Mouse (Mus musculus) brown adipose tissue, adult 24 weeks (tissue): ENCODE results near the gene Olfr378. TPM values are rescaled to one million over a fixed set of nuclear protein-coding genes. Genes with fewer than 3 reads are reported as not detected.

Experiments used
- H3K27ac ChIP-seq: fragments of 200-500 bp; replicated peaks from 2 replicates; pipeline ENCODE4 v1.5.1; 2012; ENCODE audit warnings: low read depth, mild to moderate bottlenecking, low read length
- H3K4me1 ChIP-seq: fragments of 200-500 bp; 2 replicates; pipeline ENCODE4 v1.6.1; 2012; ENCODE audit warnings: low read length, mixed read lengths; ENCODE audit not compliant: control insufficient read depth, insufficient read depth, insufficient read length
- H3K4me3 ChIP-seq: fragments of 200-500 bp; 2 replicates; pipeline ENCODE4 v1.5.1; 2012; ENCODE audit warnings: low read depth, mild to moderate bottlenecking, low read length, moderate library complexity; ENCODE audit not compliant: insufficient read depth
- polyA plus RNA-seq: library from polyadenylated mRNA; stranded (reverse); fragments of >200 nt; gene quantifications from 2 replicates; pipeline ENCODE4 v1.2.4, GENCODE M21; 2012; ENCODE audit not compliant: missing spikeins, insufficient read depth, insufficient read length

Gene Olfr378
- not detected in 2 replicates for polyA plus RNA-seq

DNA sequence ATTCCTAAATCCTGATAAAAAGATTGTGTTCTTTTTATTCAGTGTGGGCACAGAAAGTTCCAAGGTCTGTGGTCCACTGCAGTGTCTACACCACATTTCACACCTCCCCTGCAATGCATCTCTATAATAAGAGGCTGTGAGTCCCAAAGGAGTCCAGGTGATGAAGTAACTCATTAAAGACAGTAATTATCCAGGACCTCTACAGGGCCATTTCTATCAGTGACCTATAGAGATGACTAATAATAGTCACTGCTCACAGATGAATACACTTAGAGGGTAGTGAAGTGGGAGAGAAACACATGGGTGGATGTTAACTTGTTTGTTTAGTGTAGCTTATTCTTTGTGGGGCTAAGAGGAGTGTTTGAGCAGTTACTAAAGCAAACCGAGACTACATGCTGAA is at the start of gene Olfr378:
TSS of gene Olfr378 (minus strand) at position 101 of the 400 bp plus-strand sequence.
- H3K27ac ChIP-seq: no peak within 1 kb of the TSS
- H3K4me3 ChIP-seq: no peak within 1 kb of the TSS
- no peaks in the 10 kb centered on the region for H3K4me1 ChIP-seq

DNA sequence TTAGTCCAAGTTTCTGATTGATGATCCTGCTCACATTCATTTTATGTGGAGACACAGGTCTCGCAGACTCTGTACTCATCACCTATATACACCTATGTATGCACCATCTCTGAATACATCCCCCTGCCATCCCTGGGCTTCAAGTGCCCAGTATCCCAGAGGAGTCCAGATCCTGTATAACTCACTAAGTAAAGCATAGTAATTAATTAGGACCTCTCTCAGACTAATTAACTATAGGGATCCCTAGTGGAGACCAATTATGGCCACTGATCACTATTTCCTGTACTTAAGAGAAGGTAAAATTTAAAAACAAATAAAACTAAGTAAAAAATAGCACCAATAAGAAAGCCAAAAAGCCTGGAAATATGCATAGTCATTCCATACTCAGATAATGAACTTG is 29.1 kb upstream of the Olfr378 start, which contains the start of gene Olfr380:
TSS of gene Olfr380 (minus strand) at position 101 of the 400 bp plus-strand sequence.
- Histone ChIP-seq H3K4me3 (no peak within 1 kb of the TSS), H3K4me1 (no peaks in the 10 kb centered on the region), H3K27ac (no peak within 1 kb of the TSS)

DNA sequence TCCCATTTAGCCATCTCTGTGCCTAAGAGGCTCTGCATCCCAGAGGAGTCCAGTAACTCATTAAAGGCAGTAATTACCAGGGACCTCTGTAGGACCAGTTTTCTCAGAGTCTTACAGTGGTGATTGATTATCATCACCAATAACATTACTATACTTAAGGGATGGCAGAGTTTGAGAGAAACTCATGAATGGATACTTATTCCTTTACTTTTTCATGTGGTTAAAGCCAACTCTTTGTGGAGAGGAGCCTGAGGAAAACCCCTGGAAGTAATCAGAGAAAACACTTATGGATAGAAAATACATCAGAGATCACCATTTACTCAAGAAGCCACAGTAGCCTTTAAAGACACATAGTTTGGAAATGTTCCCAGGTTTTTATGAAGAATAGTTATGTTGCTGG is 28.8 kb downstream of the Olfr378 start, which contains the start of gene Olfr1:
TSS of gene Olfr1 (minus strand) at position 101 of the 400 bp plus-strand sequence.
- Histone ChIP-seq H3K4me3 (no peak within 1 kb of the TSS), H3K27ac (no peak within 1 kb of the TSS)

DNA sequence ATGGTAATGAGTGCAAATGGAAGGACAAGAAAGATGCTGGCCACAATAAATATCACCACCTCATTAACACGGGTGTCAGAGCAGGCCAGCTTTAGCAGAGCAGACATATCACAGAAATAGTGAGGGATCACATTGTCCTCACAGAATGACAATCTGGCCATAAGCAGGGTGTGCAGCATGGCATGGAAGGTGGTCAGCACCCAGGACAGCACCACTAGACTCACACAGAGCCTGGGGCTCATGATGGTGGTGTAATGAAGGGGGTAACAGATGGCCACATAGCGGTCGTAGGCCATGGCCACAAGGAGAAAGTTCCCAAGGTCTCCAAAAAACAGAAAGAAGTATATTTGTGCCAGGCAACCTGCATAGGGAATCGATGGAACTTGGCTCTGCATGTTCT is 32.9 kb downstream of the Olfr378 start:
- no peak overlapping the region for H3K4me3 ChIP-seq
- no peaks in the 10 kb centered on the region for H3K4me1 ChIP-seq
- no peak overlapping the region for H3K27ac ChIP-seq

More for the DNA sequence above, 28.8 kb downstream of the Olfr378 start, which contains the start of gene Olfr1:
- H3K4me1 ChIP-seq: no peaks in the 10 kb centered on the region

Other genes with a start within 250 kb of the Olfr378 start
- 8.8 TPM in 2 replicates for gene Ctns, start 229.4 kb downstream of the Olfr378 start, polyA plus RNA-seq
- 8.2 and 9.1 TPM in 2 replicates for gene Shpk, start 229.0 kb downstream of the Olfr378 start, polyA plus RNA-seq
- 0.33 and 0.75 TPM in 2 replicates for gene Trpv1, start 194.2 kb downstream of the Olfr378 start, polyA plus RNA-seq
- gene Trpv3, start 161.1 kb downstream of the Olfr378 start, polyA plus RNA-seq: not detected in 2 replicates
- 163 and 192 TPM in 2 replicates for gene Aspa, start 98.9 kb downstream of the Olfr378 start, polyA plus RNA-seq
- 0.48 TPM in 1 of 2 replicates, not detected in the other for gene Gm49340, start 98.7 kb downstream of the Olfr378 start, polyA plus RNA-seq
- gene Spata22, start 98.7 kb downstream of the Olfr378 start, polyA plus RNA-seq: 8.6 and 10.5 TPM in 2 replicates
- gene Olfr20, start 77.7 kb downstream of the Olfr378 start, polyA plus RNA-seq: not detected in 2 replicates
- not detected in 2 replicates for gene Olfr376, start 57.2 kb downstream of the Olfr378 start, polyA plus RNA-seq
- not detected in 2 replicates for gene Olfr1, start 28.9 kb downstream of the Olfr378 start, polyA plus RNA-seq
- gene Olfr380, start 29.0 kb upstream of the Olfr378 start, polyA plus RNA-seq: not detected in 2 replicates
- gene Olfr381, start 63.1 kb upstream of the Olfr378 start, polyA plus RNA-seq: not detected in 2 replicates
- gene Olfr382, start 88.7 kb upstream of the Olfr378 start, polyA plus RNA-seq: not detected in 2 replicates
- gene Olfr385, start 164.5 kb upstream of the Olfr378 start, polyA plus RNA-seq: not detected in 2 replicates
- not detected in 2 replicates for gene Olfr384, start 170.1 kb upstream of the Olfr378 start, polyA plus RNA-seq